Mouse (Mus musculus): ENCODE measurements around the gene Rmnd5a.
A peak's percentile ranks its signal among the peaks of the same experiment; 100 is the strongest.

Rmnd5a gene

GRCm38 (mm10) chr6:71442130-71442529, 1.7 kb upstream of the Rmnd5a start:
- no peak for DNase-seq (ENCODE audit: low spot score in 2 of 2)

GRCm38 (mm10) chr6:71441251-71441580, 779 bp upstream of the Rmnd5a start:
- DNase-seq (ENCODE audit: low spot score in 2 of 2): no peak

- no peak for DNase-seq (ENCODE audit: low spot score in 2 of 2)
These were observed 283 bp downstream of the Rmnd5a start for GRCm38 (mm10) chr6:71440217-71440491.

- DNase-seq (ENCODE audit: low spot score in 2 of 2): peak; percentile 46 to 59
These were observed 776 bp downstream of the Rmnd5a start for GRCm38 (mm10) chr6:71439506-71440216.

- no peak for DNase-seq (ENCODE audit: low spot score in 2 of 2)
These were observed 2.4 kb downstream of the Rmnd5a start for GRCm38 (mm10) chr6:71438070-71438469.

GRCm38 (mm10) chr6:71427996-71428725, 12.3 kb downstream of the Rmnd5a start:
- no peak for DNase-seq (ENCODE audit: low spot score in 2 of 2)

- DNase-seq (ENCODE audit: low spot score in 2 of 2): no peak
These were observed 14.8 kb downstream of the Rmnd5a start for GRCm38 (mm10) chr6:71425681-71426080.

- no peak for DNase-seq (ENCODE audit: low spot score in 2 of 2)
These were observed 17.3 kb downstream of the Rmnd5a start for GRCm38 (mm10) chr6:71423116-71423515.

- DNase-seq (ENCODE audit: low spot score in 2 of 2): no peak
These were observed 18.3 kb downstream of the Rmnd5a start for GRCm38 (mm10) chr6:71422162-71422561.

- DNase-seq (ENCODE audit: low spot score in 2 of 2): no peak
These were observed 19.6 kb downstream of the Rmnd5a start for GRCm38 (mm10) chr6:71420848-71421247.

- DNase-seq (ENCODE audit: low spot score in 2 of 2): no peak
These were observed 21.6 kb downstream of the Rmnd5a start for GRCm38 (mm10) chr6:71418874-71419273.

GRCm38 (mm10) chr6:71415446-71415845, 25.0 kb downstream of the Rmnd5a start:
- DNase-seq (ENCODE audit: low spot score in 2 of 2): no peak

GRCm38 (mm10) chr6:71414624-71415023, 25.8 kb downstream of the Rmnd5a start:
- no peak for DNase-seq (ENCODE audit: low spot score in 2 of 2)

- no peak for DNase-seq (ENCODE audit: low spot score in 2 of 2)
These were observed 41.4 kb downstream of the Rmnd5a start for GRCm38 (mm10) chr6:71398829-71399609.

GRCm38 (mm10) chr6:71396761-71397160, 43.7 kb downstream of the Rmnd5a start:
- no peak for DNase-seq (ENCODE audit: low spot score in 2 of 2)

- no peak for DNase-seq (ENCODE audit: low spot score in 2 of 2)
These were observed 44.4 kb downstream of the Rmnd5a start for GRCm38 (mm10) chr6:71396016-71396415.

- DNase-seq (ENCODE audit: low spot score in 2 of 2): no peak
These were observed 49.9 kb downstream of the Rmnd5a start for GRCm38 (mm10) chr6:71390496-71390895.

GRCm38 (mm10) chr6:71381654-71382053, 58.8 kb downstream of the Rmnd5a start:
- DNase-seq (ENCODE audit: low spot score in 2 of 2): no peak

GRCm38 (mm10) chr6:71376711-71377110, 63.7 kb downstream of the Rmnd5a start:
- DNase-seq (ENCODE audit: low spot score in 2 of 2): no peak

GRCm38 (mm10) chr6:71374921-71375320, 65.5 kb downstream of the Rmnd5a start:
- no peak for DNase-seq (ENCODE audit: low spot score in 2 of 2)

- no peak for DNase-seq (ENCODE audit: low spot score in 2 of 2)
These were observed 66.1 kb downstream of the Rmnd5a start for GRCm38 (mm10) chr6:71374311-71374829.

GRCm38 (mm10) chr6:71373249-71373775, 67.1 kb downstream of the Rmnd5a start, which contains the start of gene Cd8a:
Gene Cd8a, plus strand, starts transcription at chr6:71373427.
- no peak for DNase-seq (ENCODE audit: low spot score in 2 of 2)

Data from frontal cortex, postnatal 14 days (tissue).